Mouse (Mus musculus) lung, postnatal 0 days (tissue): Measurements from ENCODE around the gene Pde11a. TPM values are rescaled to one million over a fixed set of nuclear protein-coding genes. Genes with fewer than 3 reads are reported as not detected.
"Not testable (repeated sequence)": the region's sequence is repeated elsewhere in the genome, so short reads cannot be mapped to it uniquely, and the experiment has no call there.

Source experiments
- ATAC-seq: fragments of 200-750 bp; cut with Nextera tagmentation; 2 replicates; pipeline ENCODE4 v1.8.0; 2017; ENCODE audit warnings: moderate library complexity
- DNase-seq: peaks from one replicate; pipeline ENCODE4 v3.0.0-alpha.2; 2016; ENCODE audit warnings: low spot score
- H3K27ac ChIP-seq: fragments of 300-500 bp; sonication (generic); 2 replicates; pipeline ENCODE4 v1.5.1; 2014; ENCODE audit warnings: antibody characterized with exemption, mild to moderate bottlenecking, low read length, mixed read lengths
- H3K27me3 ChIP-seq: fragments of 300-500 bp; sonication (generic); replicated peaks from 2 replicates; pipeline ENCODE4 v1.6.1; 2014; ENCODE audit warnings: low read length, mixed read lengths; ENCODE audit not compliant: insufficient read depth
- H3K36me3 ChIP-seq: fragments of 300-500 bp; sonication (generic); 2 replicates; pipeline ENCODE4 v1.6.1; 2014; ENCODE audit warnings: low read length, mixed read lengths; ENCODE audit not compliant: insufficient read depth
- H3K4me1 ChIP-seq: fragments of 300-500 bp; sonication (generic); 2 replicates; pipeline ENCODE4 v1.6.1; 2014; ENCODE audit warnings: antibody characterized with exemption, low read depth, low read length, mixed read lengths; ENCODE audit not compliant: insufficient read depth
- H3K4me2 ChIP-seq: fragments of 300-500 bp; sonication (generic); replicated peaks from 2 replicates; pipeline ENCODE4 v1.6.1; 2014; ENCODE audit warnings: low read depth, mild to moderate bottlenecking, low read length, moderate library complexity, mixed read lengths
- H3K4me3 ChIP-seq: fragments of 300-500 bp; sonication (generic); 2 replicates; pipeline ENCODE4 v1.5.1; 2014; ENCODE audit warnings: low read depth, low read length
- H3K9ac ChIP-seq: fragments of 300-500 bp; sonication (generic); replicated peaks from 2 replicates; pipeline ENCODE4 v1.6.1; 2014; ENCODE audit warnings: low read depth, mild to moderate bottlenecking
- H3K9me3 ChIP-seq: fragments of 300-500 bp; sonication (generic); 2 replicates; pipeline ENCODE4 v1.6.1; 2016; ENCODE audit warnings: low read length, mixed read lengths
- CTCF ChIP-seq: IDR thresholded peaks from 2 replicates; pipeline ENCODE4 v1.5.1; 2016; ENCODE audit warnings: antibody characterized with exemption, mild to moderate bottlenecking
- EP300 ChIP-seq: IDR thresholded peaks from 2 replicates; pipeline ENCODE4 v1.6.1; 2016; ENCODE audit warnings: antibody characterized with exemption, mild to moderate bottlenecking, control low read depth
- WGBS: fragments of 180-500 bp; shearing (Covaris S2); extraction: QIAGEN DNeasy Blood & Tissue Kit; methylation state at CpG from one replicate; pipeline ENCODE4 v1.1.7; 2014; 5-methylcytosine and 5-hydroxymethylcytosine counted together
- polyA plus RNA-seq: library from polyadenylated mRNA; unstranded; fragments of >200 nt; fragmentation: Nextera tagmentation; extraction: Ambion mirVana; gene quantifications from 2 replicates; pipeline ENCODE4 v1.2.1, GENCODE M21; 2015

Gene Pde11a
- polyA plus RNA-seq, 1 experiment from 2014 or later = 0.16 TPM

DNA sequence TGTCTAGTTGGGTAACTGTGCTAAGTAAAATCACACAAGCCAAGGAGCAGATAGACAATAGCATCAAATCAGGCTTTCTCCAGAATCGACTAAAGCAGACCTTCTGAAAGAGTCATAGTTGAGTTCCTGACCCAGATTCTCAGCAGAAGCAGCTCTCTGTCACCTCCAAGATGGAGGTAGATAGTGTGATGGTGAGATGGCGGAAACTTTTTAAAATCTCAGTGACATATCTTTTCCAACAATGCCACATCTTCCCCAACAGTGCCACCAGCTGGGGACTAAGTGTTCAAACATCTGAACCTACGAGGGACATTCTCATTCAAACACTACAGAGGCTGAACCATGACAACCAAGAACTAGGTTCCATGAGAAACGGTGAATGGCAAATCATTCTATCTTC lies 355.9 kb downstream of the Pde11a start:
- H3K36me3 ChIP-seq = no peaks in the 10 kb centered on the region
- whole genome bisulfite sequencing = 93% methylated on average over 4 of the region's 4 CpGs
- DNase-seq = no peak
- no peak overlapping the region for H3K4me3 ChIP-seq
- ATAC-seq = no peak
- H3K9ac ChIP-seq = no peak overlapping the region
- no peaks in the 10 kb centered on the region for H3K9me3 ChIP-seq
- H3K4me1 ChIP-seq = no peaks in the 10 kb centered on the region
- no peak overlapping the region for H3K4me2 ChIP-seq
- TF ChIP-seq EP300 (no peak), CTCF (peak; percentile 28; the same call in 1 of the 2 replicates)
- H3K27me3 ChIP-seq = no peaks in the 10 kb centered on the region
- no peak overlapping the region for H3K27ac ChIP-seq

DNA sequence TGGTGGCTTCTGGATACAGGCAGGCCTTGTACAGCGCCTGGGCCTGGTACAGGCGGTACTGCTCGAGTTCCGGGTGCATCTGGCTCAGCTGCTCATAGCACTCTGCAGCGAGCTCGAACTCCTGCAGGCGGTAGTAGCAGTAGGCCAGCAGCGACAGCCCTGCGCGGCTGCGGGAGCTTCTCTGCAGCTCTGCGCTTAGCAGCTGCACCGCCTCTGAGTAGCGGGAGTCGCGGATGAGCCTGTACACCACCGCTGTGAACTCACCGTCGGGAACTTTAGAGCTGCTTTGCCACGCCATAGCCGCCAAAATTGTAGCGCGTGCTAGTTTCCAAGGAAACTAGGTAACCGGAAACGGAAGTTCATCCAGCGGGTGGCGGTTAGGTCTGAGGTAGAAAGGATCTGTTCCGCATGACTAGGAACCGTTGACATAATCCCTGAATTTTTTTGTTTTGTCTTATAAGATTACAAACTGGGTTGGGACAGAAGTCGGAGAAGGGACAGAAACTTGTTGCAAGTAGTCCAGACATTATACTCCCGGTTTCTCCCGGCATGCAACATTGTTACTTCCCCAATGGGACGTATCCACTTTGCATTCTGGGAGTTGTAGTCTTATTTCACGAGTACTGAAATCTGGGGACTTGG lies 357.0 kb downstream of the Pde11a start, which contains the start of gene Ttc30a1:
Ttc30a1 (minus strand) TSS at position 528 of the 642 bp plus-strand sequence.
- not testable (repeated sequence) for H3K9ac ChIP-seq, H3K27me3 ChIP-seq, H3K27ac ChIP-seq, H3K4me1 ChIP-seq, H3K36me3 ChIP-seq, H3K9me3 ChIP-seq
- Histone ChIP-seq H3K4me2 (peak within 1 kb of the TSS; percentile 56), H3K4me3 (peak within 1 kb of the TSS; percentile 52)
- TF ChIP-seq EP300 = peak; percentile 46; the same call in 1 of the 2 replicates
- peak; percentile 92 for DNase-seq
- 2% methylated on average over 28 of the region's 34 CpGs for WGBS
- ATAC-seq = peak; percentile 77

DNA sequence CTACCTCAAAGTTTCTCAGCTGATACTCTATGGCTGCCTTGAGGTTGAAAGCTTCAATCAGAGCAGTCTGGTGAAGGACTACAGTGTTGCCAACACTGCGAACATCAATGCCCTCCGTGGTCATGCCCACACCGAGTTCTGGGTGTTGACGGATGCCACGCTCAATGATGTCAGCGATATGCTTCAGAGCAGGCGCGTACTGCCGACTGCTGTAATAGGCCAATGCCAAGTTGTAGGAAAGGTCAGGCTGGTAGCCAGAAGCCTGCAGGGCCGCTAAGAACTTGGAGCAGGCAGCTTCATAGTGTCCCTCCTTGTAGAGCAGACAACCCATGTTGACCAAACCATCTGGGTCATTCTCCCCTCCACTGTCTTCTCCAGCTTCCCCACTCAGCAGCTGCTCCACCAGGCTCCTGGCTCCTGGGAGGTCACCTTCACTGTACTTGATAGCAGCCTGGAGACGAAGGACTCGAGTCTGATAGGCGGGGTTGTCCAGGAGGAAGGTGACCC lies 357.6 kb downstream of the Pde11a start:
- not testable (repeated sequence) for H3K36me3 ChIP-seq, H3K27ac ChIP-seq, H3K4me1 ChIP-seq, H3K27me3 ChIP-seq, DNase-seq, H3K9me3 ChIP-seq, H3K9ac ChIP-seq, ATAC-seq
- H3K4me3 ChIP-seq = peak overlapping the region; percentile 52
- H3K4me2 ChIP-seq = peak overlapping the region; percentile 56
- WGBS = 98% methylated on average over 12 of the region's 13 CpGs

DNA sequence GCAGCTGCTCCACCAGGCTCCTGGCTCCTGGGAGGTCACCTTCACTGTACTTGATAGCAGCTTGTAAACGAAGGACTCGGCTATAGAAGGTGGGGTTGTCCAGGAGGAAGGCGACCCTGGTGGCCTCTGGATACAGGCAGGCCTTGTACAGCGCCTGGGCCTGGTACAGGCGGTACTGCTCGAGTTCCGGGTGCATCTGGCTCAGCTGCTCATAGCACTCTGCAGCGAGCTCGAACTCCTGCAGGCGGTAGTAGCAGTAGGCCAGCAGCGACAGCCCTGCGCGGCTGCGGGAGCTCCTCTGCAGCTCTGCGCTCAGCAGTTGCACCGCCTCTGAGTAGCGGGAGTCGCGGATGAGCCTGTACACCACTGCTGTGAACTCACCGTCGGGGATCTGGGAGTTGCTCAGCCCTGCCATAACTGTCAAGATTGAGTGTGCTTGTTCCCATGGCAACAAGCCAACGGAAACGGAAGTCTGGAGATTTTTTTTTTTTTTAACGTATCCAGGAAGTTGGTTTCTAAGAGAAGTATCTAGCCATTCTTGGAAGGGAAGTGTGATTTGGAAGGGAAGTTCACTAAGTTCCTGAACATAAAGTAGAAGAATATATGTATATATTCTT lies 360.7 kb downstream of the Pde11a start, which contains the start of gene Ttc30a2:
Ttc30a2 (minus strand) TSS at position 419 of the 617 bp plus-strand sequence.
- TF ChIP-seq EP300 = peak; percentile 91
- peak; percentile 78 for DNase-seq
- H3K9me3 ChIP-seq, H3K4me1 ChIP-seq, H3K4me2 ChIP-seq, H3K27ac ChIP-seq, H3K9ac ChIP-seq, H3K36me3 ChIP-seq, H3K27me3 ChIP-seq, H3K4me3 ChIP-seq: not testable (repeated sequence)
- ATAC-seq = peak; percentile 53
- WGBS = 38% methylated on average over 14 of the region's 24 CpGs

DNA sequence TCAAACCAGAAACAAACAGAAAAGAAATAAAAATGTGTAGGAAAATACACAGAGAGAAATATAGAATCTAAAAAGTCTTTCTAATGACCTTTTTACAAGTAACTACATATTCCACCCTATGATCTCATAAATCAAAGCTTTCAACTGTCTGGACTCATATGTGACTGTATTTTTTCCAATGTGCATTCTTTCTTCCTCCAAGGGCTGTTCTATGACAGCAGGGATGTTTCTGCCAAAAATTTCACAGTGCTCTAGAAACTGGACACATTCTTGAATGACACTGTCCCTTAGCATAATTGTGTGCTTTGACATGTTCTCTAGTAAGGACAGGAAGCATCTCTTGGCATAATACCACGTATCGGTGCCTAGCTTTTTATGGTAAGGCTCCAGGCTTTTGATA lies 362.5 kb downstream of the Pde11a start:
- TF ChIP-seq EP300 = peak; percentile 27; the same call in 1 of the 2 replicates
- not testable (repeated sequence) for H3K27ac ChIP-seq, H3K9me3 ChIP-seq, H3K9ac ChIP-seq, H3K27me3 ChIP-seq, H3K4me3 ChIP-seq, H3K36me3 ChIP-seq, H3K4me2 ChIP-seq, H3K4me1 ChIP-seq
- peak; percentile 80 for DNase-seq
- WGBS = 55% methylated on average over 2 of the region's 2 CpGs
- ATAC-seq = peak; percentile 74

DNA sequence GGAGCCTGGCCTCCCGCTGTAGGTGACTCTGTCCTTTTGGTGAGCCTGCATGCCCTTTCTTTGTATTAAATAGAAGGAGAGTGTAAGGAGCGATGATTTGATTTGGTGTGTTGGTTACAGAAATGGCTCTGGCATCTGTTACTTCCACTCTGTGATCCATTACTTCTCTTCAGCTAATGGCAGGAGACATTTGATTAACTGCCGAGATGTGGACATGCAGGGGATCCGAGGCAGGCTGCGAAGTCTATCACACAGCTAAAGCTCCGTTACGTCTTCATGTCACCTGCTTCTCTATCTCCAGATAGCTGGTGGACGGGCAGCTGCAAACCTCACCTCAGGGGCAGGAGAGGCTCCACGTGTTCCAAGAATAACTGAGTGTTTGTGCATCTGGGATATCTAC lies 364.4 kb downstream of the Pde11a start:
- H3K27me3 ChIP-seq = no peaks in the 10 kb centered on the region
- H3K4me2 ChIP-seq = no peak overlapping the region
- TF ChIP-seq CTCF (no peak), EP300 (no peak)
- no peaks in the 10 kb centered on the region for H3K36me3 ChIP-seq
- DNase-seq = no peak
- H3K4me3 ChIP-seq = no peak overlapping the region
- H3K27ac ChIP-seq = no peak overlapping the region
- no peaks in the 10 kb centered on the region for H3K9me3 ChIP-seq
- no peaks in the 10 kb centered on the region for H3K4me1 ChIP-seq
- no peak overlapping the region for H3K9ac ChIP-seq
- ATAC-seq = no peak
- WGBS = 66% methylated on average over 9 of the region's 9 CpGs
